Mouse (Mus musculus) embryonic fibroblast, embryonic 13.5 days (primary cell): ENCODE measurements around the gene Gna14.

Source experiments
- CTCF ChIP-seq: IDR thresholded peaks from 2 replicates; pipeline ENCODE4 v1.5.1; 2011; ENCODE audit warnings: mild to moderate bottlenecking, control low read depth, low read length, moderate library complexity, borderline replicate concordance; ENCODE audit not compliant: insufficient read depth
- POLR2A ChIP-seq: IDR thresholded peaks from 2 replicates; pipeline ENCODE4 v1.6.1; 2011; ENCODE audit warnings: low read depth, mild to moderate bottlenecking, control low read depth, low read length, moderate library complexity

GRCm38 (mm10) chr19:16558570-16558969 lies 123.0 kb downstream of the Gna14 start:
- TF ChIP-seq CTCF (no peak), POLR2A (no peak)
